Mouse (Mus musculus): Measurements from ENCODE around the gene Tcp11l1.

- TF ChIP-seq POLR2A (IDR thresholded peaks at IDR 0.05; ENCODE audit: borderline replicate concordance, control insufficient read depth, low read depth, low read length) (no peak), CTCF (IDR thresholded peaks at IDR 0.05; ENCODE audit: control insufficient read depth, insufficient read depth, low read length) (no peak)
These were observed 36.7 kb upstream of the Tcp11l1 start for GRCm38 (mm10) chr2:104748652-104749183.

Measured in bone marrow, adult 2 months (tissue).